Mouse (Mus musculus) heart, adult 8-10 months (tissue): ENCODE data around the gene Fbxo39. TPM values are rescaled to one million over a fixed set of nuclear protein-coding genes. Genes with fewer than 3 reads are reported as not detected.

Source experiments
- DNase-seq: peaks from one replicate; pipeline ENCODE4 v3.0.0; 2022; ENCODE audit warnings: low spot score
- total RNA-seq, 4 experiments: library from RNA; stranded (reverse); gene quantifications; 2 replicates each; pipeline ENCODE4 v1.2.4; 2022

Gene Fbxo39
- total RNA-seq, 4 experiments from 2014 or later: not detected

DNA sequence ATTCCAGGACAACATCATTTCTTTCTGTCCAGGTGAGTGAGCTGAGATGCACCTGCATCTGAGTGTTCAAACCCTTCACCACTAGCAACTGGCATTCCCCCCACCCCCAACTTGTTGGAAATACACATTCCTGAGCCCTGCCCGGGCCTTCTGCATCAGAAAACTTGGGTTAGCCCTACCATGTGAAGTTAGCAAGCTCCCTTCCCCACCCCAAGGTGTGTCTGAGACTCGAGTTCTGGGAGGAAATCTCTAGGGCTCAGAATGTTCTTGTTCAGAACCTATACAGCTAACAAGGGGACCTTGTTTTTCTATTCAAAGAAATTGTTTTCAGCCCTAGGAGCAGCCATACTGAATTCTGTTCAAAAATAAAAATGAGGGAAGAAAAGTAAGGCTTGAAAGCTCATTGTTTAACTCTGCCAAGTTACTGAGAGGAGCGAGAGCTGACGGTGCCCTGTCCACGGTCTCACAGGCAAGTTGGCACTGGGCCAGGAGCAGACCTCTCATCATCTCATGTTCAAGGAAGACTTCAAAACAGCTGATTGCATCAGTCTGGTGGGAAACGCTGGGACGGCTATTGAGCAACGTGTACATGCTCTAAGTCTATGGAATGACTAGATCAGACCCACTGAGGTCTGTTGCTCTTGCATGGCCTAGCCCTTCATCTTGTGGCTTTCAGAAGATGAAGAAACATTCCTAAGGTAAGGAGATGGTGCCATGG is 49.4 kb downstream of the Fbxo39 start:
- no peak for DNase-seq

DNA sequence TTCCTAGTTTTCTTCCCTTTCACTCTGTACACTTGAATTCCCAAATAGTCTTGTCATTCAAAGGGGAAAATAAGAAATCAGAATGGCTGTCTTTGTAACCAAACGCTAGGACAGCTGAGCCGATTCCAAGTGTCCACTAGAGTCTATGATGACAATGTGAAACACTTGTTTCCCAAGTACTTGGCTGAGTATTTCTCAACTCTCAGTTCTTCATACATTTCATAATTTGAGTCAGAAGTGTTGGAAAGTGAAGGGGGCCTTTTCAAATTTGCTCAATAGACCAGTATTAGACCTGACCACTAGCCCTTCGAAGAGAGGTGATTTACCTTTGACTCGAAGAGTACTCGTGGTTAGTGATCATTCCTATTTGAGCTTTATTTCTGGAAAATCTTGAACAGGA is 50.3 kb downstream of the Fbxo39 start:
- no peak for DNase-seq

DNA sequence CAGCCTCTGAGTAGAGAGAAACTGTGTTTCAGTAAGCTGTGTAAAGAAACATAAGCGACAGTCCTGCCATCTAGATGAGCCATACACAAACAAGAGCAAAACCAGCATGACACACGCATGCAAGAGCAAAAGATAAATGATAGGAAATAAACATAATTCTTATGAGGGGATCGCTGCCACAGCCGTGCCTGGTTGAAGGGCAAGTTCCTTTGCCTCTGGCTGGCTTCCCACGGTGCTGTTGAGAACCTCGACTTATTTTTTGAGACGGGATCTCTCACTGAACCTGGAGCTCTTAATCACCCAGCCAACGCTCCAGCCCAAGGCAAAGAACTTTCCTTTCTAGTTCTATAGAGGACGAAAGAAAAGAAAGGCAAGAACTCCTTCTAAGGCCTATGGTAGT is 51.9 kb downstream of the Fbxo39 start:
- DNase-seq: no peak

DNA sequence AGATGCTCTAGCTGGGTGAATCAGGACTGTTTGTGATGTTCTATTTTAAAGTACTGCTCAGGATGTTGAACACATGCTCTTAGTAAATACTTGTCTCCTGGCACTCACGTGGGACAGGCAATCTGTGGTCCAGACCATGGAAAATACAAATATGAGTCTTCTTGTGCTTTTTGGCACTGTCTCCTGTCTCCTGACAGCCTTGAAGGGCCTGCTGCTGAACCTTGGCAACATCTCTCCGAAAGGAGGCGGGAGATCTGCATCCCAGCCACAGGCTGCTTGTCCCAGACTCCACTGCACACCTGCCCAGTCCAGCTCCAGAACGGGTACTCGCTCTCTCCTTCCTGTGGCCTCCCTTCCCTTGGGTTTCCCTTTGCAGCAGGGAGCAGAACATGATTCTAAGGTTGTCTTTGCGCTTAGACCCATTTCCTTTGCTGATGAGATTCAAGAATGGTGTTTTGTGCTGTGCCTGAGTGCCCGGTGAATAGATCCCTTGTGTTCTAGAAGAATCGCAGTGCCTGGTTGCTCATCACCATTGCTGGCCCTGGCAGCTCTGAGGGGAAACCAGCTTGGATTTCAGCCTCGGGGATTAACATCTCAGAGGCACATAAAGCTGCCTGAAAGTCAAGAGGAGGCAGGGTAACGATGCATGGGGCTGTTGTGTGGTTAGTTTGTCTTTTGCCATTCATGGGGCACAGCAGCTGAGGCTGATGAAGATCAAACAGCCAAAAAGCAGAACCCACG is 53.9 kb downstream of the Fbxo39 start:
- no peak for DNase-seq

Other genes starting within 250 kb of the Fbxo39 start
- 1 to 10 TPM; 1.1 to 2.1 (median 1.9) TPM for gene Pitpnm3, start 178.7 kb upstream of the Fbxo39 start, total RNA-seq
- under 1 TPM; 0.11 to 0.53 (median 0.24) TPM for gene Gm43951, start 107.6 kb upstream of the Fbxo39 start, total RNA-seq
- 1 to 10 TPM; 2.5 to 3.9 (median 2.9) TPM for gene 4933427D14Rik, start 107.0 kb upstream of the Fbxo39 start, total RNA-seq
- 10 to 100 TPM; 33.8 to 49.9 (median 41.5) TPM for gene Txndc17, start 106.9 kb upstream of the Fbxo39 start, total RNA-seq
- 10 to 100 TPM in 1 of 4 experiments, 1 to 10 TPM in 3; 8.8 to 11.5 (median 9.6) TPM for gene Med31, start 98.9 kb upstream of the Fbxo39 start, total RNA-seq
- not detected for gene Slc13a5, start 47.2 kb upstream of the Fbxo39 start, total RNA-seq
- gene Xaf1, start 12.8 kb upstream of the Fbxo39 start, total RNA-seq: 10 to 100 TPM in 1 of 4 experiments, 1 to 10 TPM in 3; 9.1 to 11.5 (median 9.2) TPM
- gene Tekt1, start 48.0 kb downstream of the Fbxo39 start, total RNA-seq: under 1 TPM in 1 of 4 experiments, not detected in 3; 0.28 TPM
- gene Smtnl2, start 97.3 kb downstream of the Fbxo39 start, total RNA-seq: 10 to 100 TPM; 13.6 to 18.9 (median 16.5) TPM
- gene Ggt6, start 121.1 kb downstream of the Fbxo39 start, total RNA-seq: under 1 TPM in 2 of 4 experiments, not detected in 2; 0.32 to 0.44 TPM
- 10 to 100 TPM; 42.4 to 49.4 (median 45.9) TPM for gene Mybbp1a, start 126.9 kb downstream of the Fbxo39 start, total RNA-seq
- gene Spns2, start 175.5 kb downstream of the Fbxo39 start, total RNA-seq: 10 to 100 TPM in 1 of 4 experiments, 1 to 10 TPM in 3; 7.4 to 10.2 (median 7.9) TPM
- under 1 TPM in 1 of 4 experiments, not detected in 3; 0.14 TPM for gene Spns3, start 236.1 kb downstream of the Fbxo39 start, total RNA-seq